Mouse (Mus musculus) hindbrain, embryonic 15.5 days (tissue): ENCODE measurements at regions not wholly inside any gene's neighbourhood (a gene's known extent, or its start where the extent isn't known, plus 50 kb on each side); places are given as distances from the start of the nearest gene placed in this dataset.
A peak's percentile ranks its signal among the peaks of the same experiment; 100 is the strongest.

Experiments
- ATAC-seq: fragments of 200-750 bp; cut with Nextera tagmentation; 2 replicates; pipeline ENCODE4 v1.8.0; 2017; ENCODE audit warnings: low read depth, moderate number of reproducible peaks, moderate TSS enrichment; ENCODE audit not compliant: low FRiP score
- H3K27ac ChIP-seq: fragments of 300-500 bp; sonication (generic); replicated peaks from 2 replicates; pipeline ENCODE4 v1.5.1; 2015; ENCODE audit warnings: mild to moderate bottlenecking, inconsistent platforms
- H3K27me3 ChIP-seq: fragments of 300-500 bp; sonication (generic); 2 replicates; pipeline ENCODE4 v1.6.1; 2015; ENCODE audit warnings: control low read depth, inconsistent platforms
- H3K36me3 ChIP-seq: fragments of 300-500 bp; sonication (generic); 2 replicates; pipeline ENCODE4 v1.6.1; 2015; ENCODE audit warnings: control low read depth, inconsistent platforms
- H3K4me1 ChIP-seq: fragments of 300-500 bp; sonication (generic); replicated peaks from 2 replicates; pipeline ENCODE4 v1.6.1; 2015; ENCODE audit warnings: control low read depth, inconsistent platforms
- H3K4me2 ChIP-seq: fragments of 300-500 bp; sonication (generic); 2 replicates; pipeline ENCODE4 v1.6.1; 2015; ENCODE audit warnings: moderate library complexity, mild to moderate bottlenecking, inconsistent platforms
- H3K4me3 ChIP-seq: fragments of 300-500 bp; sonication (generic); 2 replicates; pipeline ENCODE4 v1.5.1; 2015; ENCODE audit warnings: mild to moderate bottlenecking, inconsistent platforms
- H3K9ac ChIP-seq: fragments of 300-500 bp; sonication (generic); 2 replicates; pipeline ENCODE4 v1.6.1; 2015; ENCODE audit warnings: inconsistent platforms
- H3K9me3 ChIP-seq: fragments of 300-500 bp; sonication (generic); 2 replicates; pipeline ENCODE4 v1.6.1; 2016; ENCODE audit warnings: control low read depth, inconsistent platforms
- WGBS: fragments of 180-500 bp; shearing (Covaris S2); methylation state at CpG from one replicate; pipeline ENCODE4 v1.1.7; 2015; 5-methylcytosine and 5-hydroxymethylcytosine counted together

- H3K36me3 ChIP-seq, result no peaks in the 10 kb centered on the region
- H3K4me2 ChIP-seq, result no peak overlapping the region
- ATAC-seq, result no peak
- no peaks in the 10 kb centered on the region for H3K4me1 ChIP-seq
- no peaks in the 10 kb centered on the region for H3K27me3 ChIP-seq
- no peaks in the 10 kb centered on the region for H3K9me3 ChIP-seq
- H3K9ac ChIP-seq, result no peak overlapping the region
- WGBS, result 66% methylated on average over 4 of the region's 4 CpGs
- no peak overlapping the region for H3K4me3 ChIP-seq
- H3K27ac ChIP-seq, result no peak overlapping the region
These were observed 80.0 kb upstream of the Hpgds start for GRCm38 (mm10) chr6:65224723-65225122.

- Histone ChIP-seq H3K27me3 (no peaks in the 10 kb centered on the region), H3K4me3 (no peak overlapping the region), H3K36me3 (no peaks in the 10 kb centered on the region), H3K4me1 (no peaks in the 10 kb centered on the region), H3K9ac (no peak overlapping the region), H3K4me2 (no peak overlapping the region), H3K27ac (no peak overlapping the region), H3K9me3 (no peaks in the 10 kb centered on the region)
- 79% methylated on average over 1 of the region's 1 CpGs for WGBS
- no peak for ATAC-seq
These were observed 117.9 kb upstream of the Hpgds start for GRCm38 (mm10) chr6:65262572-65262971.

- H3K27me3 ChIP-seq, result no peaks in the 10 kb centered on the region
- 68% methylated on average over 1 of the region's 1 CpGs for WGBS
- no peaks in the 10 kb centered on the region for H3K36me3 ChIP-seq
- H3K9ac ChIP-seq, result no peak overlapping the region
- H3K4me3 ChIP-seq, result no peak overlapping the region
- ATAC-seq, result no peak
- H3K4me1 ChIP-seq, result no peaks in the 10 kb centered on the region
- H3K27ac ChIP-seq, result no peak overlapping the region
- H3K9me3 ChIP-seq, result no peaks in the 10 kb centered on the region
- H3K4me2 ChIP-seq, result no peak overlapping the region
These were observed 110.2 kb upstream of the C130060K24Rik start for GRCm38 (mm10) chr6:65270723-65271122.

GRCm38 (mm10) chr6:65310176-65310575 is 70.7 kb upstream of the C130060K24Rik start:
- H3K4me3 ChIP-seq, result no peak overlapping the region
- no peak overlapping the region for H3K27ac ChIP-seq
- no peaks in the 10 kb centered on the region for H3K27me3 ChIP-seq
- peaks cover 4% of the 10 kb centered on the region; the same call in 1 of the 2 replicates for H3K4me1 ChIP-seq
- H3K4me2 ChIP-seq, result no peak overlapping the region
- 13% methylated on average over 1 of the region's 1 CpGs for WGBS
- no peaks in the 10 kb centered on the region for H3K36me3 ChIP-seq
- ATAC-seq, result no peak
- 0 out of 2 replicates have a peak, but pooled peaks cover 7% of the 10 kb centered on the region for H3K9me3 ChIP-seq
- no peak overlapping the region for H3K9ac ChIP-seq

GRCm38 (mm10) chr6:65310840-65311620 is 69.9 kb upstream of the C130060K24Rik start:
- H3K36me3 ChIP-seq, result no peaks in the 10 kb centered on the region
- H3K9me3 ChIP-seq, result 0 out of 2 replicates have a peak, but pooled peaks cover 7% of the 10 kb centered on the region
- peak; percentile 66; the same call in 1 of the 2 replicates for ATAC-seq
- no peak overlapping the region for H3K9ac ChIP-seq
- no peaks in the 10 kb centered on the region for H3K27me3 ChIP-seq
- WGBS, result 11% methylated on average over 11 of the region's 11 CpGs
- H3K27ac ChIP-seq, result peak overlapping the region; percentile 56
- H3K4me1 ChIP-seq, result peaks cover 4% of the 10 kb centered on the region; the same call in 1 of the 2 replicates
- H3K4me3 ChIP-seq, result no peak overlapping the region
- H3K4me2 ChIP-seq, result peak overlapping the region; percentile 27; the same call in 1 of the 2 replicates

GRCm38 (mm10) chr6:65311778-65312177 is 69.1 kb upstream of the C130060K24Rik start:
- Histone ChIP-seq H3K4me3 (no peak overlapping the region), H3K9ac (no peak overlapping the region), H3K4me1 (peaks cover 4% of the 10 kb centered on the region; the same call in 1 of the 2 replicates), H3K27me3 (no peaks in the 10 kb centered on the region), H3K36me3 (no peaks in the 10 kb centered on the region), H3K27ac (no peak overlapping the region), H3K4me2 (no peak overlapping the region), H3K9me3 (0 out of 2 replicates have a peak, but pooled peaks cover 7% of the 10 kb centered on the region)
- no peak for ATAC-seq
